Mouse (Mus musculus) heart, embryonic 14.5 days (tissue): ENCODE data around the gene Stk39. TPM values are rescaled to one million over a fixed set of nuclear protein-coding genes. Genes with fewer than 3 reads are reported as not detected.
"Not testable (repeated sequence)": the region's sequence is repeated elsewhere in the genome, so short reads cannot be mapped to it uniquely, and the experiment has no call there.

Source experiments
- ATAC-seq: fragments of 200-750 bp; cut with Nextera tagmentation; 2 replicates; pipeline ENCODE4 v1.8.0; 2017; ENCODE audit warnings: low read depth, moderate TSS enrichment; ENCODE audit not compliant: insufficient number of reproducible peaks, insufficient read depth, low FRiP score
- H3K27ac ChIP-seq, 2 experiments: fragments of 200-500 bp in 1 of 2; fragments of 300-500 bp in 1 of 2; sonication (generic) in 1 of 2; replicated peaks in 1 of 2; 2 replicates each; pipeline ENCODE4 v1.5.1; 2012 to 2014; ENCODE audit warnings: low read depth in 2 of 2, low read length in 2 of 2, control low read depth in 1 of 2, mild to moderate bottlenecking in 1 of 2, mixed read lengths in 1 of 2; ENCODE audit not compliant: control insufficient read depth in 1 of 2, insufficient read depth in 1 of 2
- H3K27me3 ChIP-seq: fragments of 300-500 bp; sonication (generic); 2 replicates; pipeline ENCODE4 v1.6.1; 2014; ENCODE audit warnings: mild to moderate bottlenecking, low read length, control low read depth; ENCODE audit not compliant: control insufficient read depth, insufficient read depth
- H3K36me3 ChIP-seq: fragments of 300-500 bp; sonication (generic); 2 replicates; pipeline ENCODE4 v1.6.1; 2014; ENCODE audit warnings: mild to moderate bottlenecking, control low read depth, low read length, mixed read lengths; ENCODE audit not compliant: control insufficient read depth, insufficient read depth
- H3K4me1 ChIP-seq, 2 experiments: fragments of 200-500 bp in 1 of 2; fragments of 300-500 bp in 1 of 2; sonication (generic) in 1 of 2; 2 replicates each; pipeline ENCODE4 v1.6.1; 2012 to 2014; ENCODE audit warnings: low read length in 2 of 2, control low read depth in 1 of 2, mixed read lengths in 1 of 2; ENCODE audit not compliant: control insufficient read depth in 2 of 2, insufficient read depth in 2 of 2
- H3K4me2 ChIP-seq: fragments of 300-500 bp; sonication (generic); 2 replicates; pipeline ENCODE4 v1.6.1; 2014; ENCODE audit warnings: mild to moderate bottlenecking, low read length
- H3K4me3 ChIP-seq, 2 experiments: fragments of 200-500 bp in 1 of 2; fragments of 300-500 bp in 1 of 2; sonication (generic) in 1 of 2; 2 replicates each; pipeline ENCODE4 v1.5.1; 2012 to 2014; ENCODE audit warnings: low read length in 2 of 2, mild to moderate bottlenecking in 2 of 2, control low read depth in 1 of 2, low read depth in 1 of 2, moderate library complexity in 1 of 2; ENCODE audit not compliant: control insufficient read depth in 1 of 2, insufficient read depth in 1 of 2
- H3K9ac ChIP-seq: fragments of 300-500 bp; sonication (generic); 2 replicates; pipeline ENCODE4 v1.6.1; 2014; ENCODE audit warnings: mild to moderate bottlenecking, low read length
- H3K9me3 ChIP-seq: fragments of 300-500 bp; sonication (generic); 2 replicates; pipeline ENCODE4 v1.6.1; 2016; ENCODE audit warnings: low read length, control low read depth; ENCODE audit not compliant: control insufficient read depth
- WGBS: fragments of 180-500 bp; shearing (Covaris S2); extraction: QIAGEN DNeasy Blood & Tissue Kit; methylation state at CpG from one replicate; pipeline ENCODE4 v1.1.7; 2014; 5-methylcytosine and 5-hydroxymethylcytosine counted together
- polyA plus RNA-seq: library from polyadenylated mRNA; unstranded; fragments of >200 nt; fragmentation: Nextera tagmentation; extraction: Ambion mirVana; gene quantifications from 2 replicates; pipeline ENCODE4 v1.2.1, GENCODE M21; 2014

Stk39 gene
- polyA plus RNA-seq, 1 experiment from 2014 or later: 90.8 TPM

DNA sequence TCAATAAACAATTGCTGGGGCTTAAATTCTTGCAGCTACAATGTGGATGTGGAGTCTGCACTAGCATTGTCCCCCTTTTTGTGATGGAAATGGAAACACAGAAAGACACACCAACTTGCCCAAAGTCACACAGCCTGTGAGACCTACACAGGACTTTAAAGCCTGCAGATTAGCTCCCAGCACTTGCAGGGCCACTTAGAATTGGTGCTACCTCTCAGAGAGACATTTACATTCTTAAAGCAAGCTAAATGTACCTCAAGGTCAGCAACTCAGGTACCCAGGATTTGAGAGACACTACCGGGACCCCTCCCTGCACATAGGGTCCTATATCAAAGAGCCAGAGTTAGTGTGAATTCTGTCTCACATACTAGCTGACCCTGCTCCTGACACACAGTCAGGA, 227.5 kb downstream of the Stk39 start:
- Histone ChIP-seq H3K9ac (no peak overlapping the region), H3K4me2 (no peak overlapping the region), H3K4me1 (peaks cover 9 to 27% of the 10 kb centered on the region in 2 experiments), H3K27ac (peak overlapping the region; percentile 30 to 32; a peak in 3 of 4 replicates), H3K4me3 (no peak overlapping the region), H3K9me3 (no peaks in the 10 kb centered on the region), H3K36me3 (peaks cover 26% of the 10 kb centered on the region), H3K27me3 (no peaks in the 10 kb centered on the region)
- no peak for ATAC-seq
- WGBS: 61% methylated on average over 1 of the region's 1 CpGs

DNA sequence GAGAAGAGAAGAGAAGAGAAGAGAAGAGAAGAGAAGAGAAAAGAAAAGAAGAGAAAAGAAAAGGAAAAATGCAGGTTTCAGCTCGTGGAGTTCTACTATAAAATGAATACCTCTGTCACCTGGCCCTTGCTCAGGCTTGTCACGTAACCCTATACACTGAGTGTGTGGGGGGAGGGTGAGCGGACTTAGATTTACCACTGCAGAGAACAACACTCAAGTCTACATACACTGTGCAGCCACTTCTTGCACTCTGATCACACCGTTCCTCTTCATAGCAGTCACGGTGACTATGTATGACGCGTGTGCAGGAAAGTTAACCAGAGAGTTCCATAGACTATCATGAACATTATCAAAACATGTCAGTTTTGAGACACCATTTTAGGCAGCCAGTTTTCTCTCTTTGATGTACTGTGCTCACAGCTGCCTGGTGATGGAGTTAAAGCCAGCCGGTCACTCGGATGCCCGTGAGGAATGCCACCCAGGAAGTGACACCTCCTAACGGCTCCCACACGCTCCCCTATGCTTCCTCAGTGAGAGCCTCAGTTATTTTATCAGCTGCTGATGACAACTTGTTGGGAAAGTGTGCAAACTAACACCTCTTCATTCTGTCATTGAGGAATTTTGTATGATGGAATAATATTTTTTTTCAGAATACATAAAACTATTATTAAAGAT, 228.1 kb downstream of the Stk39 start:
- 40% methylated on average over 12 of the region's 12 CpGs for WGBS
- H3K36me3 ChIP-seq: peaks cover 23% of the 10 kb centered on the region
- H3K9me3 ChIP-seq: no peaks in the 10 kb centered on the region
- no peaks in the 10 kb centered on the region for H3K27me3 ChIP-seq
- H3K4me1 ChIP-seq: peaks cover 9 to 27% of the 10 kb centered on the region in 2 experiments
- ATAC-seq: no peak
- H3K27ac ChIP-seq: peak overlapping the region; percentile 5 to 30; a peak in 3 of 4 replicates
- H3K4me3 ChIP-seq: no peak overlapping the region
- H3K9ac ChIP-seq: no peak overlapping the region
- H3K4me2 ChIP-seq: no peak overlapping the region

DNA sequence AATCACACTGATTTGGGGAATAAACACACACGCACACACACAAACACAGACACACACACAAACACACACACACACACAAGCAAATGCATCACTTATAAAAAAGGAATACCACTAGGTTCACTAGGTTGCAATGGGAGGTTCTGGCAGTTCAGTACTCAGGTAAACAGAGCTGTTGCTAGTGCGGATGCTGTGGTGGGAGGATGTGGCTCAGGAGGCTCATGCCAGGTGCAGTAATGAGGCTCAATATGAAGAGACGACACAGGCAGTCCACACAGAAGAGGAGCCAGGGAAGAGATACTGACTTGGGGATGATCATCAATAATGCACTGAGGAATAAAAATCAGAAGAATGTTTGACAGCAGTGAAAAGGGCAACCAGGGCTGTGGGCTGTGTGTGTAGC, 228.8 kb downstream of the Stk39 start:
- WGBS: 84% methylated on average over 3 of the region's 3 CpGs
- no peaks in the 10 kb centered on the region for H3K27me3 ChIP-seq
- H3K27ac ChIP-seq: peak overlapping the region; percentile 27 to 30; a peak in 1 of 4 replicates
- H3K9ac ChIP-seq: no peak overlapping the region
- ATAC-seq: no peak
- H3K4me2 ChIP-seq: no peak overlapping the region
- no peaks in the 10 kb centered on the region for H3K9me3 ChIP-seq
- H3K4me3 ChIP-seq: no peak overlapping the region
- peaks cover 20% of the 10 kb centered on the region for H3K36me3 ChIP-seq
- H3K4me1 ChIP-seq: peaks cover 9 to 27% of the 10 kb centered on the region in 2 experiments

DNA sequence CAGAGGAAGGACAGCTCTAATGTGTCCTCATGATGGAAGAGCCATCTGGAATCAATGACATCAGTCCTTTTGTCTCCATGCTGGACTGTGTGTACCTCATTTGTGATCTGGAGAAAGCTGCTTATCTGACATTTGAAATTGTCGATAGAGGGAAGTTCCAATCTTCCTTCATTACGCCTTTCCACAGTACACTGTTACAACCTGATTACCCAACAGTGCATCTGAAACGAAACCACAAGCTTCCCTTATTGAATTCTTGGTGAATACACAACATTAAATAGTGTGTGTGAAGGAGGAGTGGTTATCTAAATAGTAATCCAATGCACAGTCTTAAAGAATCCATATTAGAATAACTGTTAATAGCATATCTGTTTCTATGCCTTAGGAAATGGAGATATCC, 230.0 kb downstream of the Stk39 start:
- Histone ChIP-seq H3K4me1 (peaks cover 9 to 27% of the 10 kb centered on the region in 2 experiments), H3K9ac (no peak overlapping the region), H3K27me3 (no peaks in the 10 kb centered on the region), H3K9me3 (no peaks in the 10 kb centered on the region), H3K4me2 (no peak overlapping the region), H3K4me3 (no peak overlapping the region), H3K36me3 (peaks cover 13% of the 10 kb centered on the region; the same call in 1 of the 2 replicates), H3K27ac (no peak overlapping the region)
- 82% methylated on average over 3 of the region's 3 CpGs for WGBS
- no peak for ATAC-seq

- Histone ChIP-seq H3K27me3 (no peaks in the 10 kb centered on the region), H3K36me3 (peaks cover 13% of the 10 kb centered on the region; the same call in 1 of the 2 replicates), H3K4me1 (peaks cover 9 to 26% of the 10 kb centered on the region in 2 experiments), H3K4me2 (no peak overlapping the region), H3K27ac (no peak overlapping the region), H3K9ac (no peak overlapping the region), H3K4me3 (no peak overlapping the region), H3K9me3 (no peaks in the 10 kb centered on the region)
- WGBS: 83% methylated on average over 1 of the region's 1 CpGs
- no peak for ATAC-seq
These were observed 230.4 kb downstream of the Stk39 start for GRCm38 (mm10) chr2:68241640-68242039.

GRCm38 (mm10) chr2:68239415-68239814, 232.7 kb downstream of the Stk39 start:
- peaks cover 15% of the 10 kb centered on the region; the same call in 1 of the 2 replicates for H3K36me3 ChIP-seq
- H3K9me3 ChIP-seq, H3K4me3 ChIP-seq, H3K27me3 ChIP-seq, H3K4me2 ChIP-seq, ATAC-seq, H3K27ac ChIP-seq, H3K9ac ChIP-seq: not testable (repeated sequence)
- 56% methylated on average over 4 of the region's 4 CpGs for WGBS
- peaks cover 9 to 16% of the 10 kb centered on the region in 2 experiments for H3K4me1 ChIP-seq

GRCm38 (mm10) chr2:68232929-68233328, 239.1 kb downstream of the Stk39 start:
- Histone ChIP-seq H3K4me2 (no peak overlapping the region), H3K27me3 (no peaks in the 10 kb centered on the region), H3K4me1 (0 out of 4 replicates have a peak, but pooled peaks cover 0 to 2% of the 10 kb centered on the region in 2 experiments), H3K9ac (no peak overlapping the region), H3K27ac (no peak overlapping the region), H3K36me3 (0 out of 2 replicates have a peak, but pooled peaks cover 8% of the 10 kb centered on the region), H3K4me3 (no peak overlapping the region), H3K9me3 (no peaks in the 10 kb centered on the region)
- WGBS: 90% methylated on average over 5 of the region's 5 CpGs
- no peak for ATAC-seq
